Mouse (Mus musculus) left cerebral cortex, postnatal 10 days (tissue): ENCODE measurements around the gene Gm2381. TPM values are rescaled to one million over a fixed set of nuclear protein-coding genes. Genes with fewer than 3 reads are reported as not detected.
"Not testable (repeated sequence)": the region's sequence is repeated elsewhere in the genome, so short reads cannot be mapped to it uniquely, and the experiment has no call there.

Experiments
- DNase-seq, 2 experiments: peaks; one replicate each; pipeline ENCODE4 v3.0.0; 2021 to 2022; ENCODE audit warnings: low spot score in 2 of 2, mixed read lengths in 1 of 2; ENCODE audit errors: extremely low spot score in 1 of 2
- intact Hi-C: fragments of 180-260 bp; cut with DNase I; formaldehyde crosslinking; loops from one replicate; pipeline ENCODE4 v1.15.1; 2025
- total RNA-seq, 2 experiments: library from RNA; stranded (reverse); gene quantifications; 2 replicates each; pipeline ENCODE4 v1.2.3; 2021

Gm2381 gene
- under 1 TPM; 0.17 to 0.43 TPM for total RNA-seq

- intact Hi-C loops, DNase-seq: not testable (repeated sequence)
These were observed at the start of gene Gm2381 for GRCm38 (mm10) chr7:42866801-42867458. Gene Gm2381 (minus strand): TSS chr7:42867234.

GRCm38 (mm10) chr7:42898067-42898466 is 31.0 kb upstream of the Gm2381 start:
- intact Hi-C loops = not testable (repeated sequence)

GRCm38 (mm10) chr7:42878090-42878489 is 11.1 kb upstream of the Gm2381 start:
- DNase-seq = no peak
- intact Hi-C loops = no loop called here

More at GRCm38 (mm10) chr7:42898067-42898466, 31.0 kb upstream of the Gm2381 start:
- not testable (repeated sequence) for DNase-seq

- DNase-seq, intact Hi-C loops: not testable (repeated sequence)
These were observed 28.7 kb downstream of the Gm2381 start for GRCm38 (mm10) chr7:42838366-42838765.

- intact Hi-C loops = no loop called here
These were observed 34.8 kb downstream of the Gm2381 start for GRCm38 (mm10) chr7:42832221-42832620.

GRCm38 (mm10) chr7:42793425-42793824 is 73.6 kb downstream of the Gm2381 start, which contains the start of gene Vmn2r62:
Gene Vmn2r62 (minus strand): TSS chr7:42793525.
- intact Hi-C loops, DNase-seq: not testable (repeated sequence)

More at GRCm38 (mm10) chr7:42832221-42832620, 34.8 kb downstream of the Gm2381 start:
- DNase-seq = no peak

Other genes with a start within 250 kb of the Gm2381 start
- gene Zfp976, start 224.6 kb downstream of the Gm2381 start, total RNA-seq = 1 to 10 TPM; 3.5 to 4.0 TPM
- gene Zfp975, start 174.5 kb downstream of the Gm2381 start, total RNA-seq = 1 to 10 TPM; 5.0 to 6.2 TPM
- not detected for gene Gm17067, start 140.2 kb downstream of the Gm2381 start, total RNA-seq
- gene Vmn2r62, start 73.7 kb downstream of the Gm2381 start, total RNA-seq = not detected
- gene Vmn2r63, start 66.6 kb upstream of the Gm2381 start, total RNA-seq = not detected
- not detected for gene Gm9268, start 151.5 kb upstream of the Gm2381 start, total RNA-seq
- gene Zfp936, start 247.0 kb upstream of the Gm2381 start, total RNA-seq = not detected